Mouse (Mus musculus) right cerebral cortex, adult 18-20 months (tissue): ENCODE measurements at regions not wholly inside any gene's neighbourhood (a gene's known extent, or its start where the extent isn't known, plus 50 kb on each side); places are given as distances from the start of the nearest gene placed in this dataset.

Experiments
- DNase-seq: peaks from one replicate; pipeline ENCODE4 v3.0.0; 2022; ENCODE audit warnings: mixed read lengths

DNA sequence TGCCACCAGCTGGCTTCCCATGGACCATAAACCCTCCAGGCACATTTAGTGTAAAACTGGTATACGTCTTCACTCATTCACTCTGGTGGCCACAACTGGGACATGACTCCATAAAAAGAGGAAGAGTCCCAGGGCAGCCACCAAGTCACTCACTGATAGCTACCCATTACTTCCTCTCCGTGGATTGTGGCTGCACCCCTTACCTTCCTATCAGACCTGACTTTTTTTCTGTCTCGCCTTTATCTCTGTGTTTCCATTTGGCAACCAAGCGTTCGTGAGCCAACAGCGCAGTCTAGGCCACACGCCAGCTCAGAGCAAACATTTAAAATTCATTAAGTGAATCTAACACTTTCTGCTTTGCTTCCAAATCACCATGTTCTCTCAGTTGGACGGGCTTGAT is 53.9 kb upstream of the Slc44a1 start:
- DNase-seq = peak; percentile 20

DNA sequence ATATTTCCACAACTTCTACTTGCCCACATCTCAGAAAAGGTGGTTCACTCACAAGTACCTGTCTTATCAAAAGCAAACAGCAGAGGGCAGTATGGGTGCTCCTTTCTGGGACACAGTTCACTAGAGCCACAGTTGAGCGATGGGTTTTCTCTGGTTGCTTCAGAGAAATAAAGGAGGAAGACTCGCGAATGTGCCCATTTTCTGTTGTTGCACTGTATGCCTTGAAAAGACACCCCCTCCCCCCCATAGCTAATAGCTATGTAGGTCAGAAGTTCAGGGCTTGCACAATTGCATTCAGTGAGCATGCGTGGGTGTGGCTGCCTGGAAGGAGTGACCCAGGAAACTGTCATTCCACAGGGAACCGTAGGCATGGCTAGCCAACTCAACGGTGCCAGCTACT is 55.5 kb upstream of the Slc44a1 start:
- DNase-seq = peak; percentile 83

DNA sequence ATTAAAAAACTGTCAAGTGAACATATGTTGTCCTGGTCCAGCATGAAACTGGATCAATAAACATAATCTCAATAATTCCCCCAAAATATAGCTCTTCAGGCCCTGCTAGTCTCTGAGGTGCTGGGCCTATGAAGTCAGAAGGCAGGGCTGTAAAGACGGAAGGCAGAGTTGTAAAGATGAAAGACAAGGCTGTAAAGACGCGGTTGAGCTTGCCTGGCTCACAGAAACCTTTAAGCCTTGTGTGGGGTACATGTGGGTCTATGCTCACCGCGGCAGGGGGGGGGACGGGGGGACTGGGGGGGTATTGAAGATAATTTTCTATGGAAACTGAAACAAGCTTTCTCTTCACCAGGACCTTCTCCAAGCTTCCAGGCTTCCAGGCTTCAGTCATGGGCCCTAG is 56.1 kb upstream of the Slc44a1 start:
- no peak for DNase-seq

DNA sequence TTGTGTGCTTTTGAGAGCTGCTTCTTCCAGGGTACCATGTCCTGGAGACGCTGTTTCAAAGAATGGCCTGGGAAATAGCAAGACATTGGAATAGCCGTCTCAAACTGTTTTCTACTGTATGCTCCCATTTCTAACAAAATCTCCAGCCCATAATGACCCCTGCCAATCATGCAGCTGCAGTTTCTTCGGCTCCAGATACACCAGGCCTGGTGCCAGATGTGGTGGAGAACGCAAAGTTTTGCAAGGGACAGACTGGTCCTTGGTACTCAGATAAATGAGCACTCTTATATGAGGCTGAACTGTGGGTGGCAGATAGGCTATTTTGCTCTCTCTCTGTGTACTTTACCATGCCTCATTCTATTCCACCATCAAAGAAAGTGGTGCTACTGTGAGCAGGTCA is 58.2 kb upstream of the Slc44a1 start:
- DNase-seq = no peak

DNA sequence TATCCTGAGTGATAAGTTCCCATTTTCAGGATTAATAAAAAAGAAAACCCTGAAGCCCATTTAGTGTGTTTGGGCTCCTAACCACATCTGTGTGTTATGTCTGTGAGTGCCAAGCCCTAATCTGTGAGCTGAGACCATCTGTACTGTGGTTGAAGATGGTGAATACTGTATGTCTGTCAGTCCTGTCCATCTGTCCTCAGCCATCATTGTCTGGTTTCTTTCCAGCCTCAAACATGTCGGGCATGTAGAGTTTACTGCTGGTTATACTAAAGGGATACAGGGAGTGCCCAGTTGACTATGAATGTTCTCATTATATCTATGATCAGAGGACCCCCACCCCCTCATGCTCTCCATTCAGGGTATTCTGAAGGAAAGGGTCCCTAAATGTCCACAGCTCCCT is 60.4 kb upstream of the Slc44a1 start:
- no peak for DNase-seq

DNA sequence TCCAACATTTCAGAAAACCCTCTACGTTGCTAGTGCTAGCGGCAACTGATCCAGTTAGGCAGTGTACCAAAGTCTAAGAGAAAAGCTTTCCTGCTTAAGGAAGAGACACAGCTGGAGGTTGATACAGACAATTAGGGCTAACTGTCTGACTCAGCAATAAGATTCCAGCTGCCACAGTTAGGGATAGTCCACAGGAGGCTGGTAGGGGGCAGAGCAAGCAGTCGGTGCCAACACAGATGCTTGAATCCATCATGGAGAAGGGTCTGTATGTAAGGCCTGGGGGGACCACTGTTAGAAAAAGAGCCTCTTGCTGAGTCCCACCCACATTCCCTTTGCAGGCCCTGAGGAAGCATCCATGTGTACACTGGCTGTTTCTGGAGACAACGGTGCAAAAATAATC is 63.2 kb upstream of the Slc44a1 start:
- DNase-seq = no peak

DNA sequence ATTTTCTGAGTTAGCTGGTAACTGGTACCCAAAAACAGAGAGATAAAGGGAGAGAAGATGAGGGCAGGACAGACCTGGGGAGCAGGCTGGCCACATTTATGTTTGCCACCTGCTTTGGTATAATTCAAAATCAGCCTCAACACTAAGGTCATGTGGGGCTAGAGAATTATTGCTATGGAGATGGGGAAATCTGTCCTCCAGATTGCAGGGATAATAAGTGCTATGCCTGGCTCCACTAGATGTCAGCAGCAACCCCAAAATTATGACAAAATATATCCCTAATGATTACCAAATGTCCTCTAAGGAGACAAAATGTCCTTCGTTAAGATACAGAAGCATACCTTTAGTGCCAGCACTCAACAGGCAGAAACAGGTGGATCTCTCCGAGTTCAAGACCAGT is 83.8 kb upstream of the Slc44a1 start:
- DNase-seq = no peak

DNA sequence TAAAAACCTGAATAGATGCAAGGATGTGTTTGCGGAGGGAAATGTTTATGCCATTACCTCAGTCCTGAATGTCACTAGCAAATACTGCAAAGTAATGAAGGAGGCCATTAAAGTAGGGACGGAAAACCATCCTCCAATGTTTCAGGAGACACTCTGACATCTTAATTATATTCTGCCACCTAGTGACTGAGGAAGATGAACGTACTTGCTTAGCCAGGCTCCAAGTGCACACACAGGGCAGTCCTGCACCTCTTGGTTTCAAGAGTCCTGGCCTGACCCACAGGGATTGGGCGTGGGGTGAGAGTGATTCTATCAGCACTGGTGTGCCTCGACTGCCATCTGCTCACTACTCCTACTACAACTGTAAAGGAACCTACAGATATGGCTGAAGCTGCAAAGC is 85.3 kb upstream of the Slc44a1 start:
- peak; percentile 18 for DNase-seq

DNA sequence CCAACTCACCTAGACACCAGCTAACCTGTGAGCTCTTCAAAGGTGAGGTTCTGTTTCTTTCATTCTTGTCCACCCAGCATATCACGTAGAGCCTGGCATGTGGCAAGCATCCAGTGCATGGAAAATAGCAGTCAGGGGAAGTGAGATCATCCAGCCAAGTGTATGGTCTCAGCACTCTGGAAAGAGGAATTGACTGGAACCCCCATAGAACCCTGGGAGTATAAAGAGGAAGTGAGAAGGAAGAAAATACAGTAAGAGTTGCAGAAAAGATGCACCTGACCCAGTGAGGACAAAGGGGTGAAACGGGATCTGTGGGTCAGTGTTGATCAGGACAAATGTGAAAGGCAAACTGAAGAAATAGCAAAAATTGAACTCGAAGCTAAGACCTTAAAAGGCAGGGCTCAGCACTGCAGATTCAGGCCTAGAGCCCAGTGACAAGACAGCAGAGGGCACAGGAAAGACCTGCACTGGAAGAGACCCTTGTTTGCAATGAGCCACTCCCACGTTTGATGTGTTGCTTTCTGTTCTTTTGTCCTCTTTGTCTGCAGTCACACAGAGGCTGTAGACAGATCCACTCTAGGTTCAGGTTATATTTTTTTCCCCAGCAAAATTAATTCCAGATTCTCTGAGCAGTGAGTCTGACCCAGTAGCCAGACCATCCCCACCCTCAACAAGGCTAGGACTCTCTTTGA is 86.7 kb upstream of the Slc44a1 start:
- no peak for DNase-seq

DNA sequence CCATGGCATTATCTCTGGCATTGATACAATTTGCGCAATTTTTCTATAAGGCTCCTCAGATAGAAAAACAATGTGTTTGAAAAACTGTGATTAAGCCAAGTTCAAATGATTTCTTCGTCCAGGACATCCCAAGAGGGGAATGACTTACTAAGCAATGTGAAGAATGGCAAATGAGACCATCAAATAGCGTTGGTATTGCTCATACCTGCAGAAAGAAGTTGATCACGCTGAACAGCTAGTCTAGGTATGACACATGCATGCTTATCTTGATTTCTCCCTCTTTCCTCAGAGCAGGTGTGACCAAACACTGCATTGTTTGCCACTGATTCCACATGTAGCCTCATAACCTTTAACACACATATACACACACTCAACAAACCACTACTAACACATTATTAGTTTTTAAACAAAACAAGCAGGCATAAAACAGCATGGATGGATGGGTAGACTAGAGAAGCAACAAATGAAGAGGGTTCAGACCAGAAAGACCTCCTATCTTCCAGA is 89.1 kb upstream of the Slc44a1 start:
- DNase-seq = no peak

DNA sequence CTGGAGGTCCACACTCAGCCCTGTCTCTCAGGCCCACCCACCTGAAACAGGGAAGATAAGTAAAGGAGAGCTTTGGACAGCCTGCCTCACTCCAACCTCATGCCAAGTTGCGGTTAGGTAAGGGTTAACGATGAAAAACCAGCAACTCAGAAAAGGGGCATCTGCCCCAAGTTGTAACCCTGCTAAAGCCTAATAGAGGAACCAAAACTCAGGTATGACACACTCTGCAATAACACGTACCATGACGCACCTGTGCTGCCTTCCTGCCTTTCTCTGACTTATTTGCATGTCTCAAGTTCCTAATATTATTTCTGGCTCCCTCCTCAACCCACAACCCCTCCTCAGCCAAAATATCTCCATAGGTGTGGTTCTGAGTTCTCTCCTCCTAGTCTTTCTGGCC is 94.9 kb upstream of the Slc44a1 start:
- no peak for DNase-seq

DNA sequence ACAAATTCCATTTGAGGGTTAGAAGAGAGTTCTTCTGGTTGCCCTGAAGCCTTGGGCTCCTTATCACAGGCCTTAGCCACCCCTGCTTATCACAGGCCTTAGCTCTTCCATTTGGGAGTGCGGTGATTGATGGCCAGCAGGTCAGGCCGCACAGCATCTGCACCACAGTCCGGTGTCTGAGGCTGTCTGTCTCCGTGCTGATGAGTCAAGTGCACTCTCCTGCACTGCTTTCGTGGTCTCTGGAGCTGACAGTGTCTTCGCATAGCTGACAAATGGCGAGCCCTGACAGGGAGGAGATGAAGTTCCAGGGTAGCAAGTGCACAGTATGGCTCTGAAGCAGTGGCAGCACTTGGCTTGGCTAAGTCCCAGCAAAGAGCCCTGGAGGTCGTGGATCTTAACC is 95.7 kb upstream of the Slc44a1 start:
- DNase-seq = no peak

DNA sequence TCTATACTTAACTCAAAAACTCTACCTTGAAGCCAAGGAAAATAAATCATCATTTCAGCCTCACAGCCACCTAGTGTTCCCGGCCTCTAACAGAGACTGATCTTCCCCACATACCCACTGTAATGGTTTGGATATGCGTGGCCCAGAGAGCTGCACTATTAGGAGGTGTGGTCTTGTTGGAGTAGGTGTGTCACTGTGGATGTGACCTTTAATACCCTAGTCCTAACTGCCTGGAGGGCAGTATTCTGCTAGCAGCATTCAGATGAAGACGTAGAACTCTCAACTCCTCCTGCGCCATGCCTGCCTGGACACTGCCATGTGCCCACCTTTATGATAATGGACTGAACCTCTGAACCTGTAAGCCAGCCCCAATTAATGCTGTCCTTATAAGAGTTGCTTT is 99.0 kb upstream of the Slc44a1 start:
- DNase-seq = no peak

DNA sequence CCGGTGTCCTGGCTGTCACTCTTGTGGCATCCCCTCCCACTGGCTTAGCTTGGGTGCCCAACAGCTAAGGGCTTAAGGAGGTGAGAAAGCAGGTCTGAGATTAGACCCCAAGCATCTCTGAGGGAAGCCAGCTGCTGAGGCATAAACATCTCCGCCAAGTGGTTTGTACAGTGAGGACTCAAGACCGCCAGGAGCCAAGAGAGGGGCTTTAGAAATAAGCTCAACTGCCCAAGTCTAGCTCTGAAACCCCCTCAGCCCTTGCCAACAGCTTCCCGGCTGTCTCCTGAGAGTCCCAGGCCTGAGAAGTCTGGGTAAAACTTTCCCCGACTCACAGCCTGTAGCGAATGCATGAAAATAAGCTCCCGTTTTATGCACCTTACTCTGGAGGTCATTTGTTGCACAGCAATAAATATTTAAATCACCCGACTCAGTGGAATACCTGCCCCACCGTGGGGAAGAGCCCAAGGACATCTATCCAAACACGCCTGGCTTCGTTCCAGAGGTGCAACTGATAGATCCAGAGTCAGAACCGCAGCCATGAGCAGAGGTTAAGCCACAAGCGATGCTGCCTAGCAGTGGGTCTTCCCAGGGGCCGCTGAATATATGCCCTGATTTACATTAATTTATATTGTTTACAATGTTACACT is 100.1 kb upstream of the Slc44a1 start:
- DNase-seq = no peak

DNA sequence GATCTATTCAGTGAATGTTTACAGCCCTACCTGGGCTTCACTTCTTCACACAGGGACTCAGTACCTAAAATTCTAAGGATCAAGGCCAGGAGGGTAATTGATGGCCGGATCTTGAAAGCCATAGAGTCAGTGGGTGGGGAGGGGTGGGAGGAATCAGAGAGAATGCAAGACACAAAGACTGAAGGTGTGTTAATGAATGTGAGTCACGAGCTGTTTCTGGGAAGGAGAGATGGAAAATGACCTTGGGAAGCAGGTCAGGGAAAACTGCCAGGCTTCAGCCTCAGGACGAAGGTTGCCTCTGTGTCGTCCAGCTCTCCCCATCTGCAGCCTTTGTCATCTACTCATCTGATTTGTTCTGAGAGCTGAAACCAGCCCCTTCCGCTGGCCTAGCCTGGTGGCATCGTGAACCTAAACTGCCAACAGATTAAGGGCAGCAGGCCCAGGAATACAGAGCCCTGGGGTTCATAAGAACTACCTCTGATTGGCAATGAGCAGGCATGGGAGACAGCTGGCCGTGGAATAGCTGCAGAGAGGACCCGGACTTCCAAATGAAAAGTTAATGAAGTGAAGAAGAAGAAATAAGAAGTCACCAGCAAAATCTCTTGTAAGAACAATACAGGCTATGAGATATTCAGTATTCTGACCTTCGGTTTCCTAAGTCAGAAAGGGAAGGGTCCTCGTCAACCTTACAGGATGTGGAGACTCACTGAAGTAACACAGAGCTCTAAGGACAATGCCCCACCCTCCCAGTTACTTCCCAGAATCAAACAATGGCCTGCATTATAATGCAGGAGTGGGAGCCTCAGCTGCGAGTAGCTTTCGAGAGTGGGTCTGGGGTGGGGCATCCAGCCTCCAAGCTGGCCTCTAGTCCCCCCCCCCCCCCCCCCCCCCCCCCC is 100.8 kb upstream of the Slc44a1 start:
- DNase-seq = no peak

DNA sequence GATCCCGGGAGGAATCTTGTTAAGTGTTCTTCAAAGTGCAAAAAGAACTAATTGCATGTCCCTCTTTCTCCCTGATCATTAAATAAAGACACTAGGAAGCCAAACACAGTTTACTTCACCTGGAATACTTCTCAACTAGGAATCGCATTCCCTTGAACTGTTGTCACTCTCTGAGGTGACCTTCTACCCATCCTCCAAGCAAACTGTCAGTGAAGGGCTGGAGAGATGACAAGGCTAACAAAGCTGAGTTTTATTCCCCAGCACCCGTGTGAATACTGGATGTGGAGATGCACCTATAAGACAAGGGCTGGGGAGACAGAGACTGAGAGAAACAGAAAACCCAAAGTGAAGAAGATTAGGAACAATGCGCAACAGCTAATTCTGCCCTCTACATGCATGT is 101.7 kb upstream of the Slc44a1 start:
- DNase-seq = no peak

DNA sequence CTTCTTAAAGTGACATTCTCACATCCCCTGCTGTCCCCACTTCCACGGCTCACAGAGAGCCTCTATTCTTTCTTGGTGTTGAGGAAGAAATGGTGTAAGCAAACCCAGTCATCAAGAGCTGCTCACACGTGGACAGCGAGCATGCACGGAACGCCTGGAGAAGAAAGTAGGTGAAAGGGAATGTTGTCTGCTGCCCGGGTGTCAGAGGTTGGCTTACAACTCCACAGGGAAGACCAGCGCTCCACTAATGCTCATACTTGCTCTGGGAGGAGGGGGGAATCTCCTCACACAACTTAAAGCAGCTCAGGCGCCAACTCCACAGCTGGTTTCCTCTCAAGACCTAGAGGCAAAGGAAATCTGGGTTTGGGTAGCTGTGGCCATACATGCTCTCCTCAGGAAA is 102.4 kb upstream of the Slc44a1 start:
- no peak for DNase-seq

DNA sequence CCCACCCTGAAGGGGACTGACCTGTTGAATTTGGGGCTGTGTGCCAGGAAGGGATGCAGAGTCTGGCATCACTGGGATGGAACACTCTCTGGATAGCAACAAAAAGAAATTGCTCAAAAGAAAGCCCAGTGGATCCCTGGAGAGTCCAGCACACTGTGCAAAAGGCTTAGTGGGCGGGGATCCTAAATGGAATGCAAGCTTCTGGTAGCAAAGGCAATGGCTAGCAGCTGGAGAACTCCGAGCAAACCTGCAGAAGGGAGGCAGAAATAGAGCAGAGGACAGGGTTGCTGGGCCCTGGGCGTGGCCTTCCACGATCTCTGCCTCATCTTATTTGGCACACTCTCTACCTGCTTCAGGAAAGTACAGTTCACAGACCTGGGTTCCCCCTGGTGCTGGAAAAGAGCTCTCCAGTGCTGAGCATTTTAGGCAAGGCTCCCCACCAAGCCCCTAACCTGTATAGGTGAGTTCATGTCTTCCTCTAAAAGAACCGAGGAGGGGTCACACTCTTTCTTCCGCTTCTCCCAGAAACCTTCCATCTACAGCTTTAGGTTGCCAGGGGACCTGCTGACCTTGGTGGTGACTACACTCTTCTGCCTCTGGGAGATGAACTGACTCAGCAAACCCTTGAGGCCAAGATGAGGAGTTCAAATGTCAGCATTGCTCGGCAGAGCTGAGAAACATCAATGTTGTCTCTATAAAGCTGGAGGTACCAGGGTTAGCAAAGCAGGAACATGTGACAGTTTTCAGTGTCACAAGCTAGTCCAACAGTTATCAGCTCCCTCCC is 112.6 kb upstream of the Slc44a1 start:
- DNase-seq = no peak

DNA sequence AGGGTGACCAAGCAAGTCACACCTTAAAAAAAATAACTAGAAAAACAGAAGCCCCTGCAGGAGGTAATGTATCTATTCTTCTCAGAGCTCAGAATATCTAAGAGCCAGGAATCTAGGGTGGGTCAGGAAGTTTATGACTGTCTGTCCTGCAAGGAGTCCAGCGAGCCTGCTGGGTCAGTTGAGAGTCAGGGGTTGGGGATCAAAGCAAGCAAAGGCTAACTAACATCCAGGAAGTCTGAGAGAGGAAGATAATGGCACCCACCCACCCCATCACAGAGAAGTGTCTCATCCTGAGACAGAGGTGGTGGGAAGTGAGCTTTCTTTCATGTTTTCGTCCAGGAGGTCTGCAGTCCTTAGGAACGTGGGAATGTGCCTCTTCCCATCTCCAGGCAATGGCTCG is 116.4 kb upstream of the Slc44a1 start:
- DNase-seq = no peak

DNA sequence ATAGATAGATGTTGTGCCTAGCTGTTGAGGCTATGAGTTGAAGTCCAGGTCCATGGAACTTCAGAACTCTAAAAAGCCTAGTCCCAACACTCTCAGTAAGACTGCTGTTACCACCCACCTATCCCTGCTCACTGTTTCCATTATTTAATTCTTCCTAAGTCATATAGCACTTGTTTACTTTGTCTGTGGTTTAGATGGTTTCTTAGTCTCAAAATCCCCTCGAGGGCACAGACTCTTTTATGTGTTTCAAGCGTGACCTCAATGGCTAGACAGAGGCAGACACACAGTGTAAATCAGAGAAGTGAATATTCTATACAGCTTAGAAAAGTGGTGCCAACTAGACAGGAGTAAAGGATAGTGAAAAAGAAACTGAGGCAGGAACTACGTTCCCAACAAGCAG is 117.0 kb upstream of the Slc44a1 start:
- no peak for DNase-seq

DNA sequence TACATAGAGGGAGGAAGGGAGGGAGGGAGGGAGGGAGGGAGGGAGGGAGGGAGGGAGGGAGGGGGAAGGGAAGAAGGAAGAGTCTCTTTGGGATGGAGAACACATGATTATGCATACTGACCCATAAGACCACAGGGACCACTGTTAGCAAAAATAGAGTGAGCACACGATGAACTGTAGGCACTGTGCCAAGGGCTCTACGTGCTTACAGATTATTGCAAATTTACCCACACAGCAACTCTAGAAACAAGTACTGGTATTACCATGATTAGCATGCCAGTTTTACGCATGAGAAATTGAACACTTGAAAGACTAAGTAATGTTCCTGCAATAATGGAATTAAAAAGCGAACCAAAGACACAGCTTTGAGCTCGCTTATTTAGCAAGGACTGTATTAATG is 117.7 kb upstream of the Slc44a1 start:
- DNase-seq = no peak

DNA sequence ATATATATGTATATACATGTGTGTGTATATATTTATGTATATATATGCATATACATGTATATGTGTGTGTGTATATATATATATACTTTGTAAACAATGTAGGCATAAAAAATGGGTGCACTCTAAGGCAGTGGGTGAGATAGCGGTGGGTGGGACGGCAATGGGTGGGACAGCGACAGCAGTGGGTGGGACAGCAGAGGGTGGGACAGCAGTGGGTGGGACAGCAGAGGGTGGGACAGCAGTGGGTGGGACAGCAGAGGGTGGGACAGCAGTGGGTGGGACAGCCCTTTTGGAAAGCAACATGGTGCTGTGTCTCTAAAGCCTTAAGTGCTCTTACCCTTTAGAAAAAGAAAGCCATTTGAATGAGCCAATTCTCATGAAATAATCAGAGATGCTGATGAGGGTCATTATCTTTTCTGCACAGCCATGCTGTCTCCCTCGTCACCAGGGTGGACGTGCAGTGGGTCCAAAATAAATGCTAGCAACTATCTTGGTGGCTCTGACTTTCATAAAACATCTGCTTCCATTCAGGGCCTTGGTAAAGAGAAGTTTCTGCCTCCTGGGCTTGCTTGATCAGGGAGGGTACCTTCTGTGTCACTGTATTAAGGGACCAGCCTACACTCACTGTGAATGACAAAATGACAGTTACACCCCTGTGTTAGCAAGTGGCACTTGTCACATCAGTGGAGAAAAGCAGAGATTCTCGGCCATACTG is 119.3 kb upstream of the Slc44a1 start:
- DNase-seq = no peak
